Mouse (Mus musculus): ENCODE data around the gene Ing2. TPM values are rescaled to one million over a fixed set of nuclear protein-coding genes. Genes with fewer than 3 reads are reported as not detected.

Gene Ing2
- total and polyA plus RNA-seq, 3 experiments, result 5.7 to 33.0 (median 32.2) TPM

DNA sequence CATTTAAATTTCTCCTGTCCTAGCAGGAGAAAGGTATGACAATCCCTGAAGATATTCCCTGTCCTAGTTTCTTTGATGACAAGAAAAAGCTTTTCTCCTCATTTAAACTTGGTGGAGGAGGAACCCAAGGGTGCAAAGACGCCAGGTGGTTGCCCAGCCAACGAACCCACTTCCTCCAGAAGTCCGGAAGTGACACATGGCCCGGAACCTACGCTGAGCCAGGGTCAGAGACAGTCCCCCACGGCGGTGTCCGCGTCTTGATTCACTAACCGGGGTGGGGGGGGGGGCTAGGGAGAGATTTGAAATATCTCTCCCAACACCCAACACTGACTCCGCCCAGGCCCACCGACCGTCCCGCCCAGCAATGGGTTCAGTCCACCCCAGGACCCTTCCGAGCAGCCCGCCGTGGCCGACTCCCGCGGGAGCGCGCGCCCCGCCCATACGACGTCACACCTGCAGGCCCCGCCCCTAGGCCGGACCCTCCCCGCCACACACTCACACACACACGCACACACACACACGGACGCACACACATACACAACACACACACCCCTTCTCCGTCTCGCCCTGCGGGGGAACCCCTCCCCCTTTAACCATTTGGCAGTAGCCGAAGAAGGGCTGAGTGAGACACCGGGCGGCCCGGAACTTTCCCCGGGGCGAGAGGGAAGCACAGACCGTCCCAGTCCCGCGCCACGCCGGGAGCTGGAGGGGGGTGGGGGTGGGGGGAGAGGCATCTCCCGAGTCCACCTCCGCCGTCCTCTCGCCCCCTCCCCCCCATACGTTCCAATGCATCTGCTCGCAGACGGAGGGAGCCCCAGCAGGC lies 1.8 kb downstream of the Ing2 start:
- Histone ChIP-seq H3K36me3 (replicated peaks) (peaks cover 30% of the 10 kb centered on the region), H3K9me3 (replicated peaks) (no peaks in the 10 kb centered on the region), H3K27me3 (ENCODE audit: insufficient read depth, low read length) (no peaks in the 10 kb centered on the region), H3K4me3 (ENCODE audit: low read depth, low read length) (peak overlapping the region; percentile 99), H3K4me1 (ENCODE audit: insufficient read depth, low read depth, low read length) (peaks cover 16% of the 10 kb centered on the region)
- DNase-seq (ENCODE audit: low spot score), result peak; percentile 65
- TF ChIP-seq GATA1 (IDR thresholded peaks at IDR 0.05; ENCODE audit: borderline replicate concordance, low read length), result no peak
- TF ChIP-seq TAL1 (conservative IDR thresholded peaks at IDR 0.05; ENCODE audit: low read depth, low read length), result no peak
- TF ChIP-seq GATA2 (IDR thresholded peaks at IDR 0.05; ENCODE audit: borderline replicate concordance, low read depth, low read length), result no peak
- no peak for TF ChIP-seq POLR2AphosphoS5 (IDR thresholded peaks at IDR 0.05; ENCODE audit: insufficient replicate concordance, low read depth, low read length)
- TF ChIP-seq CTCF (IDR thresholded peaks at IDR 0.05; ENCODE audit: low read depth, low read length), result no peak
- ATAC-seq (ENCODE audit: extremely low read depth, insufficient number of reproducible peaks, low FRiP score, poor library complexity, severe bottlenecking), result peak; percentile 65

DNA sequence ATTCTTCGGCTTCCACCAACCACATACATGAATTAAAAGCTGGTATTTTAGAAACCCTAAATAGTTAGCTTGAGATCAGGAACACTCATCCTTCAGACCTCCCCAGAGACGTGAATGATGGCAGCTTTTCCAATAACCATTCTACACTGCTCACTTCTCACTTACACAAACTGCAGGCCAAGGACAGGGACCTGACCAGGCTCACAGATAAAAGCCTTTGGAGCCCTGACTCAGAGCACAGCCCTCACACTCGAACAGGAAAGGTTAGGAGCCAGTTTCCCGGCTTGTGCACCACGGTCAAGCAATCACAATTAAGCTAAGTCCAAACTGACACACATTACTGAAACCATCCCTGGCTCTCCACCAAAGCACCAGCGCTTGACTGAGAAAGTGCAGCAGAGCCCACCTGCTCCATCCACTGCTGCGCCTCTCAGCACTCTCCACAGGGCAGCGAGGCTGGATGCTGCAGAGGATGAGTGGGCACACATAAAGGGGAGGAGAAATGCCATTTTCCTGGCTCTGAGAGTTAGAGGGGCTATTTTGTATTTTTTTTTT lies 11.0 kb downstream of the Ing2 start:
- Histone ChIP-seq H3K4me3 (ENCODE audit: low read depth, low read length) (no peak overlapping the region), H3K9me3 (replicated peaks) (no peaks in the 10 kb centered on the region), H3K27me3 (ENCODE audit: insufficient read depth, low read length) (no peaks in the 10 kb centered on the region), H3K36me3 (replicated peaks) (peaks cover 63% of the 10 kb centered on the region), H3K4me1 (ENCODE audit: insufficient read depth, low read depth, low read length) (peaks cover 3% of the 10 kb centered on the region; the same call in 1 of the 2 replicates)
- TF ChIP-seq GATA2 (IDR thresholded peaks at IDR 0.05; ENCODE audit: borderline replicate concordance, low read depth, low read length) (no peak), TAL1 (conservative IDR thresholded peaks at IDR 0.05; ENCODE audit: low read depth, low read length) (no peak), GATA1 (IDR thresholded peaks at IDR 0.05; ENCODE audit: borderline replicate concordance, low read length) (no peak)
- ATAC-seq (ENCODE audit: extremely low read depth, insufficient number of reproducible peaks, low FRiP score, poor library complexity, severe bottlenecking), result no peak
- no peak for DNase-seq (ENCODE audit: low spot score)

DNA sequence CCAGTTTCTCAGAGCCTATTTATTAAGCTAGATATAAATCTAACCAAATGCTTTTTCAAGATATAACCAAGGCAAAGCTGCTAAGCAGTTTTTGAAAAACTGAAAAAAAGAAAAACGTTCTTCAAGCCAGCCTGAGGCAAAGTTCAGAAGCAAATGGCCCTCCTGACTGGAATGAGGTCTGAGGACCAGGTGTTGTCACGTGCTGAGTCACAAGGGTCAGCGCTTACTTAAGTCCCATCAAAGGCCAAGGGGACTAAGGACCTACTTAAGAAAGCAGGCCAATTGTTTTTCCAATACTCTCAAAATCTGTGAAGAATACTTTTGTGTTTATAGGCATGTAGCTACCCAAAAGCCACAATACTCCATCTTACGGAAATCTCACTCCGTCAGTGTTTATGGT lies 12.2 kb downstream of the Ing2 start:
- H3K36me3 ChIP-seq (replicated peaks), result peaks cover 58% of the 10 kb centered on the region
- ATAC-seq (ENCODE audit: extremely low read depth, insufficient number of reproducible peaks, low FRiP score, poor library complexity, severe bottlenecking) (no peak), DNase-seq (ENCODE audit: low spot score) (no peak)
- no peak for TF ChIP-seq GATA2 (IDR thresholded peaks at IDR 0.05; ENCODE audit: borderline replicate concordance, low read depth, low read length)
- TF ChIP-seq GATA1 (IDR thresholded peaks at IDR 0.05; ENCODE audit: borderline replicate concordance, low read length), result no peak
- no peak for TF ChIP-seq POLR2AphosphoS5 (IDR thresholded peaks at IDR 0.05; ENCODE audit: insufficient replicate concordance, low read depth, low read length)
- TF ChIP-seq CTCF (IDR thresholded peaks at IDR 0.05; ENCODE audit: low read depth, low read length), result no peak
- no peak for TF ChIP-seq TAL1 (conservative IDR thresholded peaks at IDR 0.05; ENCODE audit: low read depth, low read length)
- H3K4me1 ChIP-seq (ENCODE audit: insufficient read depth, low read depth, low read length), result no peaks in the 10 kb centered on the region
- no peaks in the 10 kb centered on the region for H3K27me3 ChIP-seq (ENCODE audit: insufficient read depth, low read length)
- H3K9me3 ChIP-seq (replicated peaks), result no peaks in the 10 kb centered on the region
- no peak overlapping the region for H3K4me3 ChIP-seq (ENCODE audit: low read depth, low read length)

DNA sequence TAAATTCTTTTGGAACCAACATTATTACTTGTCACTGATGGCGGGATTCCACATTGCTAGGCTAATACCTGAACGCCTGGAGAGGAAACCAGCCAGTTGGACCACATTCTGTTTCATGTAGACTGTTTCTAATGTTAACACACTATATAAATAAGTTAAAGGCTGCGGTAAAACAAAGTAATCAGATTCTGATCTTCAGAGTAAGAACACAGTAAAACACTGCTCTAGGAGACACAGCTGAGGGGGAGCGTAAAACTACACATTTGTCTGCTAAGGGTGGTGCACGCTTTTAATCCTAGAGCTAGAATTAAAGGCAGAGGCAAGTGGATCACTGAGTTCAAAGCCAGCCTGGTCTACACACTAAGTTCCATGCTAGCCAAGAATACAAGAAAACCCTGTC lies 12.6 kb downstream of the Ing2 start:
- no peak overlapping the region for H3K4me3 ChIP-seq (ENCODE audit: low read depth, low read length)
- no peaks in the 10 kb centered on the region for H3K27me3 ChIP-seq (ENCODE audit: insufficient read depth, low read length)
- H3K9me3 ChIP-seq (replicated peaks), result no peaks in the 10 kb centered on the region
- no peak for ATAC-seq (ENCODE audit: extremely low read depth, insufficient number of reproducible peaks, low FRiP score, poor library complexity, severe bottlenecking)
- H3K36me3 ChIP-seq (replicated peaks), result peaks cover 55% of the 10 kb centered on the region
- H3K4me1 ChIP-seq (ENCODE audit: insufficient read depth, low read depth, low read length), result no peaks in the 10 kb centered on the region
- TF ChIP-seq POLR2AphosphoS5 (IDR thresholded peaks at IDR 0.05; ENCODE audit: insufficient replicate concordance, low read depth, low read length) (no peak), TAL1 (conservative IDR thresholded peaks at IDR 0.05; ENCODE audit: low read depth, low read length) (no peak), CTCF (IDR thresholded peaks at IDR 0.05; ENCODE audit: low read depth, low read length) (no peak), GATA1 (IDR thresholded peaks at IDR 0.05; ENCODE audit: borderline replicate concordance, low read length) (no peak), GATA2 (IDR thresholded peaks at IDR 0.05; ENCODE audit: borderline replicate concordance, low read depth, low read length) (no peak)
- DNase-seq (ENCODE audit: low spot score), result no peak

DNA sequence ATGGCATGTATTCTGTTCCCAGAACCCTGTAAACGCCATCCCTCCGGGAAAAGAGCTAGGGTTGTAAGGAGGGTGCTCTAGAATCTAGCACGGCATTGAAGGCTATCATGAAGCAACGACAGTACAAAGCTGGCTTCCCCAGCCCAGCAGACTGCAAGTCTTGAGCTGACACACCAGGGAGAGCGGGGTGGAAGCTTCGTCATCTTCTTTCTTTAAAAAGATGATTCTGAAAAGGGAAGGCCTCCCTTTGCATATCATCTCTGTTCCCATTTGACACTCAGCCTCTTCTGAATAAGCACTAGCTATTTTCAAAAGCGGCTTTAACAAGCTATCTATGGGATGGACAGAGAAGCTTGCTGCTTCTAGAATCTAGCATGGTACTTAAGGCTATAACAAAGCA lies 15.0 kb downstream of the Ing2 start:
- no peaks in the 10 kb centered on the region for H3K27me3 ChIP-seq (ENCODE audit: insufficient read depth, low read length)
- H3K4me1 ChIP-seq (ENCODE audit: insufficient read depth, low read depth, low read length), result no peaks in the 10 kb centered on the region
- DNase-seq (ENCODE audit: low spot score), result no peak
- no peaks in the 10 kb centered on the region for H3K9me3 ChIP-seq (replicated peaks)
- no peak overlapping the region for H3K4me3 ChIP-seq (ENCODE audit: low read depth, low read length)
- TF ChIP-seq POLR2AphosphoS5 (IDR thresholded peaks at IDR 0.05; ENCODE audit: insufficient replicate concordance, low read depth, low read length) (no peak), CTCF (IDR thresholded peaks at IDR 0.05; ENCODE audit: low read depth, low read length) (no peak), GATA2 (IDR thresholded peaks at IDR 0.05; ENCODE audit: borderline replicate concordance, low read depth, low read length) (no peak), GATA1 (IDR thresholded peaks at IDR 0.05; ENCODE audit: borderline replicate concordance, low read length) (no peak), TAL1 (conservative IDR thresholded peaks at IDR 0.05; ENCODE audit: low read depth, low read length) (no peak)
- no peak for ATAC-seq (ENCODE audit: extremely low read depth, insufficient number of reproducible peaks, low FRiP score, poor library complexity, severe bottlenecking)
- H3K36me3 ChIP-seq (replicated peaks), result peaks cover 41% of the 10 kb centered on the region

DNA sequence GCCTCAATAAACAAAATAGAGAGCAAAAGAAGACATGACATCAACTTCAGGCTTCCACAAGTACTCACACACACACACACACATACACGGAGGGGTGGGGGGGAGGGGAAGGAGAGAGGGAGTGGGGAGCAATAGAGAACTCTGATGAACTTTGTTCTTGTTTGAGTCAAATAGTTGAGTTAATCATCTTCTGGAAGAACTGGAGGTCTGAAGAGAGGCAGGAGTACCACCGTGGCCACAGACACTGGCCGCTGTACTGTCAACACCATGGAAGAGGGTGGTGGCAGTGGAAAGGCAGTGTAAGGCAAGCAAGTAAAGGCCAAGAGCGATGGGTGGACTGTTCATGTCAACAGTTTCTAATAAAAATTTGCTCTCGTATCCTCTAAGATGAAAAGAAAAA lies 15.9 kb downstream of the Ing2 start:
- Histone ChIP-seq H3K4me3 (ENCODE audit: low read depth, low read length) (no peak overlapping the region), H3K9me3 (replicated peaks) (no peaks in the 10 kb centered on the region), H3K27me3 (ENCODE audit: insufficient read depth, low read length) (no peaks in the 10 kb centered on the region), H3K4me1 (ENCODE audit: insufficient read depth, low read depth, low read length) (no peaks in the 10 kb centered on the region), H3K36me3 (replicated peaks) (peaks cover 31% of the 10 kb centered on the region)
- DNase-seq (ENCODE audit: low spot score) (no peak), ATAC-seq (ENCODE audit: extremely low read depth, insufficient number of reproducible peaks, low FRiP score, poor library complexity, severe bottlenecking) (no peak)
- TF ChIP-seq GATA2 (IDR thresholded peaks at IDR 0.05; ENCODE audit: borderline replicate concordance, low read depth, low read length), result no peak
- no peak for TF ChIP-seq POLR2AphosphoS5 (IDR thresholded peaks at IDR 0.05; ENCODE audit: insufficient replicate concordance, low read depth, low read length)
- no peak for TF ChIP-seq GATA1 (IDR thresholded peaks at IDR 0.05; ENCODE audit: borderline replicate concordance, low read length)
- no peak for TF ChIP-seq TAL1 (conservative IDR thresholded peaks at IDR 0.05; ENCODE audit: low read depth, low read length)
- TF ChIP-seq CTCF (IDR thresholded peaks at IDR 0.05; ENCODE audit: low read depth, low read length), result no peak

Data from G1E (cell line).